Mouse (Mus musculus) testis, adult 2 months (tissue): ENCODE data around the gene Prickle1.

Source experiments
- CTCF ChIP-seq: fragments of 200-500 bp; IDR thresholded peaks from 2 replicates; pipeline ENCODE4 v1.5.1; 2012; ENCODE audit warnings: low read depth, mild to moderate bottlenecking, inconsistent platforms, low read length, moderate library complexity; ENCODE audit not compliant: control insufficient read depth, insufficient read depth, insufficient replicate concordance
- POLR2A ChIP-seq: fragments of 200-500 bp; IDR thresholded peaks from 2 replicates; pipeline ENCODE4 v1.6.1; 2012; ENCODE audit warnings: low read depth, mild to moderate bottlenecking, inconsistent platforms, low read length, moderate library complexity; ENCODE audit not compliant: control insufficient read depth

DNA sequence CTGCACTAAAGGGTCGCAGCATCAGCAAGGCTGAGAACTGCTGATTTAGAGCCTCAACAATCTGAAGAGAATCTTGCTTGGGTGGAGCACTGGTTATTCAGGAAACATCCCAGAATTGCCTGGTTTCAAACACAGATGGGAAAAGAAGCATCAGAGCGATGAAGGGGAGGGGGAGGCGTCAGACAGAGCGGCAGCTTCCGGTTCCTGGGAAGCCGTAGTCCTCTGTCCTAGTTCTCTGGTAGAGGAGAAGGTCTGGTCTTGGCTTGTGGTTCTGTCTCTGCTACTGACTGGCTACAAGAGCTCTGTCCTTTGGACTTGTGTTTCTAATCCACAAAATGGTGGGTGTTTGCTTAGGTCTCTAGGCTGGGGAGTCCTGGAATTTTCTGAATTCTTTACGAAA lies 57.9 kb downstream of the Prickle1 start:
- TF ChIP-seq CTCF (no peak), POLR2A (no peak)
